Mouse (Mus musculus): Measurements from ENCODE around the gene Atp6v0e.

GRCm38 (mm10) chr17:26650451-26651363 is 12.3 kb upstream of the Atp6v0e start:
- TF ChIP-seq POLR2A (IDR thresholded peaks at IDR 0.05; ENCODE audit: insufficient read depth, low read length) = no peak
- TF ChIP-seq CTCF (IDR thresholded peaks at IDR 0.05; ENCODE audit: low read depth, low read length) = no peak
- TF ChIP-seq EP300 (IDR thresholded peaks at IDR 0.05; ENCODE audit: insufficient read depth, low read depth, low read length) = no peak
